Mouse (Mus musculus): Measurements from ENCODE around the gene Rp9. TPM values are rescaled to one million over a fixed set of nuclear protein-coding genes. Genes with fewer than 3 reads are reported as not detected.
"Not testable (repeated sequence)": the region's sequence is repeated elsewhere in the genome, so short reads cannot be mapped to it uniquely, and the experiment has no call there.

The Rp9 gene
- total RNA-seq, 2 experiments from 2014 or later, result 44.7 to 46.9 TPM

- no peak for DNase-seq
Observed at GRCm38 (mm10) chr9:22419877-22420276, 49.7 kb downstream of the Rp9 start.

GRCm38 (mm10) chr9:22417547-22417946 lies 52.0 kb downstream of the Rp9 start:
- DNase-seq, result no peak

- DNase-seq, result no peak
Observed at GRCm38 (mm10) chr9:22416187-22416586, 53.4 kb downstream of the Rp9 start.

GRCm38 (mm10) chr9:22411002-22411857 lies 58.3 kb downstream of the Rp9 start, which contains the start of gene 9530077C05Rik:
Gene 9530077C05Rik (plus strand): TSS chr9:22411513.
- peak; percentile 97 for DNase-seq

GRCm38 (mm10) chr9:22409501-22409900 lies 60.0 kb downstream of the Rp9 start:
- no peak for DNase-seq

- DNase-seq, result not testable (repeated sequence)
Observed at GRCm38 (mm10) chr9:22408344-22408743, 61.2 kb downstream of the Rp9 start.

- not testable (repeated sequence) for DNase-seq
Observed at GRCm38 (mm10) chr9:22407633-22408032, 61.9 kb downstream of the Rp9 start.

- DNase-seq, result no peak
Observed at GRCm38 (mm10) chr9:22405414-22405813, 64.1 kb downstream of the Rp9 start.

GRCm38 (mm10) chr9:22403501-22403900 lies 66.0 kb downstream of the Rp9 start:
- not testable (repeated sequence) for DNase-seq

- no peak for DNase-seq
Observed at GRCm38 (mm10) chr9:22402976-22403375, 66.6 kb downstream of the Rp9 start.

- no peak for DNase-seq
Observed at GRCm38 (mm10) chr9:22402001-22402400, 67.5 kb downstream of the Rp9 start.

- no peak for DNase-seq
Observed at GRCm38 (mm10) chr9:22399021-22399420, 70.5 kb downstream of the Rp9 start.

- no peak for DNase-seq
Observed at GRCm38 (mm10) chr9:22394725-22395124, 74.8 kb downstream of the Rp9 start.

GRCm38 (mm10) chr9:22390390-22390789 lies 79.2 kb downstream of the Rp9 start:
- DNase-seq, result no peak

- DNase-seq, result no peak
Observed at GRCm38 (mm10) chr9:22389736-22390245, 79.8 kb downstream of the Rp9 start.

- peak; percentile 97 for DNase-seq
Observed at GRCm38 (mm10) chr9:22389021-22389476, 80.5 kb downstream of the Rp9 start, which contains the start of gene Anln. Gene Anln (minus strand): TSS chr9:22389188.

GRCm38 (mm10) chr9:22388401-22388980 lies 81.1 kb downstream of the Rp9 start:
- peak; percentile 51 for DNase-seq

- no peak for DNase-seq
Observed at GRCm38 (mm10) chr9:22387901-22388300, 81.6 kb downstream of the Rp9 start.

GRCm38 (mm10) chr9:22385890-22386289 lies 83.7 kb downstream of the Rp9 start:
- DNase-seq, result no peak

- DNase-seq, result no peak
Observed at GRCm38 (mm10) chr9:22376086-22376485, 93.5 kb downstream of the Rp9 start.

- peak; percentile 33 for DNase-seq
Observed at GRCm38 (mm10) chr9:22372760-22373159, 96.8 kb downstream of the Rp9 start.

- no peak for DNase-seq
Observed at GRCm38 (mm10) chr9:22368030-22368429, 101.5 kb downstream of the Rp9 start.

GRCm38 (mm10) chr9:22366621-22367020 lies 102.9 kb downstream of the Rp9 start:
- DNase-seq, result no peak

Measured in heart, postnatal 4 days (tissue).